Mouse (Mus musculus) adrenal gland, adult 18-20 months (tissue): ENCODE results near the gene Tex2. TPM values are rescaled to one million over a fixed set of nuclear protein-coding genes. Genes with fewer than 3 reads are reported as not detected.

Experiments
- DNase-seq, 2 experiments: peaks; one replicate each; pipeline ENCODE4 v3.0.0; 2021 to 2022; ENCODE audit warnings: low spot score in 2 of 2
- total RNA-seq, 2 experiments: library from RNA; stranded (reverse); gene quantifications; 1 replicate in 1 of 2; 2 replicates in 1 of 2; pipeline ENCODE4 v1.2.3; 2021

The Tex2 gene
- total RNA-seq, 2 experiments from 2014 or later = 52.1 to 54.2 TPM

DNA sequence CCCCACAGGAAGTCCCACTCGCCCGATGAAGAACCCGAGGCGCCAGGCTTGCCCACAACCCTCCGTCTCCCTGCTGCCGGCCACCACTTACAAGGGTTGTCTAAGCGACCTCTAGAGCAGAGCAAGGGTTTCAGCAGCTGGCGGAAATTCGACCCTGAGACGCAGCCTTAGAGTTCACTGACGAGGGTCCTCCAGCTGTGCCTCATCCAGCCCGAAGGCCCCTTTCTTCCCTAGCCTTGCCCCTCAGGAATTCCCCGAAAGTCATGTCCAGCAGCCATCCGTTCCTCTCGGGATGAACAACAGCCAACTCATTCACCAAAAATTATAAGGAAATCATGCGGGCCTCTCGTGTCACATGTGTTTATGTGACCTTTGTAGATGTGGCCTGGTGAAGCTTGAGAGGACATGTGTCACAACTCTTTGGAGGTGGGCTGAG, 125.1 kb downstream of the Tex2 start:
- no peak for DNase-seq

DNA sequence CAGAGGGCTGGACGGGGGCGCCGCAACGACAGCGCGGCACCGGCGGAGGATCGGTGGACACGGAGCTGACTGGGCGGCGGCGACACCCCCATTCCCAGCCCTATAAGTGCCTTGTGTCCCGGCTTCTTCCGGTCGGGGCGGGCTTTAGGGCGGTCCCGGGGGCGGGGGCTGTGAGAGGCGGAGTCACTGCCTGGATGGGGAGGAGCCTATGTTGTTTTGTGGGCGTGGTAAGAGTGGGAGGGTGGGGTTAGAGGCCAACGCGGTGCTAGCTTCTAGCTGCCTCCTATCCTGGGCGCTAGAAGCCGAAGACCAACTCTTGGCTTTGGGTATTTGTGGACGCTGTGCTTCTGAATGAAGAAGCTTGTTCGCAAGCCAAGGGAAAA, 125.5 kb downstream of the Tex2 start, which contains the start of gene Ern1:
Ern1 (minus strand) TSS at position 120 of the 383 bp plus-strand sequence.
- DNase-seq = peak; percentile 97 to 99

DNA sequence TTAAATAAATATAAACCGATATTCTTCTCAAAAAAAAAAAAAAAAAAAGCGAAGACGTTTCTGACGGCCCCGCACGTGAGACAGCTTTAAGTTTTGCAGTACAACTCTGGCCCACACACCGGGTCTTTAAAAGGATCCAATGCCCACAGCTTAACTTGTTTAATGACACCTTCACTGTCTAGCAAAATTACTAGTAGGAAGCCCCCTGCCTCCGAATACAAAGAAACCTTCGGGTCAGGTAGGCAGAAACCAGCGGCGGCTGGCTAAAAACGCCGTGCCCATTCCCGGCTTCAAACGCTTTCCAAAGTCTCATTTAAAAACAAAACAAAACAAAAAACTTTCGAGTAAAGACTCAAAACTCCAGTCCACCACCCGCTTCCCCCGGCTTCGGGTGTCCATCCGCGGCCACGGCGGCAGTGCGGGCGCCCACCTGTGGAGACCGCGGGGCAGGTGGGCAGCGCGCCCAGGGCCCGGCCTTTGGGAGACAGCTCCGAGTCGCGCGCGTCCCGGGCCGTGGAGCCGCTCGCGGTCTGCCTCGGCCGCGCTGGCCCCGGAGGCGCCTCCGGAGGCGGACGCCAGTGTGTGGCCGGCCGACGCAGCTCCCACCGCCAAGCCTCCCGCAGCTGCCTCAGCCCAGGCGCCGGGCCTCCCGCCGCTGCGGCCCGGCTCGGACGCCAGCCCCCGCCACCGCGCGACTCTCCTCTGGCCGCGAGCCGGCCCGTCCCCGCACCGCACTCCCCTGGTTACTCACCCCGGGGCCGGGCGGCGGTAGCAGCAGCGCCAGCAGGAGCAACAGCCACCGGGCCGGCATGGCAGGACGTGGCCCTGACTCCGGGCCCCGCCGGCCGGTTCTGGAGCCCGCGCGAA, 126.1 kb downstream of the Tex2 start:
- peak; percentile 66 to 69 for DNase-seq

DNA sequence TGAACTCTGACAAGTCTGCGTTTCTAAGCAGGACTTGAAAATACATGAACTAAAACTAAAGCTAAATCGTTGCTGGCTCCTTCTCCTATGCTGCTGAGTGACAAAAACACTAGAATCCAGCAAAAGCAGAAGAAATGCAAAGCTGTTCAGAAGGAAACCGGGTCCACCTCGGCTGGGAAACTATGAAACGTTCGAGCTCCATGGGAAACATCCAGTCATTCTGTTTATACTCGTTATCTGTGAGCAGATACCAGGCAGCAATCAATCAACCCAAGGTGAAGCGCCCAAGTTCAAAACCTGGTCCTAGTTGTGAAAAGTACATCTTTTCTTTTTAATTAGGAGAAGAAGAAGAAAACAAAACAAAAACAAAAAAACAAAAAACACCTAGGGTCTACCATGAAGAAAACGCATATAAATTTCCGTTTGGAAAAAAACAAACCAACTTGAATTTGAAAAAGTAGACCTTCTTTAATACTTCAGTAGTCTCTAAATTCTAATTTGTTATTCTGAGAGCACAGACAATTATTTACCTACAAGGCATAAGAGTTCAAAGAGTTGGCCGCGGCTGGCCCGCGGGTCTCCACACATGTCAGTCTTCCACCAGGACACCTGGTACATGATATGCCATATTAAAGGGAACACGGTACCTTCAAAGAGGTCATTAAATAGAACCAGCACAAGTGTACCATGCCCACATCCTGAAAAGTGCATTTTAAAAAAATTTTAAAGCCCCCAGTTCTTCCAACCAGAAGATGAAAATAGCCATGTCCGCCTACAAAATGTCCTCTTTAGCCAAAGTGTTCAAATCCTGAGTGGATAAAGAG, 127.0 kb downstream of the Tex2 start:
- DNase-seq = no peak

DNA sequence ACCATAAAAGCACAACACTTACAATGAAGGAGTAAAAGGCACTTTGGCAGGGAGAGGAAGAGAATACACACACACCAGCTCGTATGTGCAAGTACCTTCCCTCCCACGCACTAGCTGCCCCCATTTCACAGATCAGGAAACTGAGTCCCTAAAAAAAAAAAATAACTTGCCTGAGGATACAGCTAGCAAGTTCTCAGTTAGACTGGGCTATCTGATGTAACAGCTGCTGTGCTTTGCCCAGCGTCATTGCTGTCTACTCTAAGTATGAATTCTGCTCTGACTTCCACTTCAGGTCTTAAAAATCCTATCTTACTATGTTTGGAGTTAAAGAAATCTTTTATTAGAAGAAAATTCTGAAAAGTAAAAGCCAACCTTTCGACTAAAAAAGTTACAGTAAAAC, 127.6 kb downstream of the Tex2 start:
- no peak for DNase-seq

DNA sequence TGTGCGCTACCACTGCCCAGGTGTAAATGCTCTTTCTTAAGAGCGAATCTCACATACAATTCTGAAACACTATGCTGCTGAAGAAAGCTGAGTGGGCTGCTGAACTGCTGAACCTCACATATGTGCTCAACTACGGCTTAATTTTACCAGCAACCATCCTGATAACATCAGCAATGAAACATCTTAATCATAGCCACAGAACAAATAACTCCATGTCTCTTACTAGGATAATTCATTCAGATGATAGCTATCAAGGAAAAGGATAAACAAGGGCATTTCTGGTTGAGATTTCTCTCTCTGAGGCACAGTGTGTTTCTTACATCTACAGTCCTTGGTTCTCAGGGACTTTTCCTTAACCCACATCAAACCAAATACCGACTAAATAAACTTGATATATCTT, 128.3 kb downstream of the Tex2 start:
- no peak for DNase-seq

DNA sequence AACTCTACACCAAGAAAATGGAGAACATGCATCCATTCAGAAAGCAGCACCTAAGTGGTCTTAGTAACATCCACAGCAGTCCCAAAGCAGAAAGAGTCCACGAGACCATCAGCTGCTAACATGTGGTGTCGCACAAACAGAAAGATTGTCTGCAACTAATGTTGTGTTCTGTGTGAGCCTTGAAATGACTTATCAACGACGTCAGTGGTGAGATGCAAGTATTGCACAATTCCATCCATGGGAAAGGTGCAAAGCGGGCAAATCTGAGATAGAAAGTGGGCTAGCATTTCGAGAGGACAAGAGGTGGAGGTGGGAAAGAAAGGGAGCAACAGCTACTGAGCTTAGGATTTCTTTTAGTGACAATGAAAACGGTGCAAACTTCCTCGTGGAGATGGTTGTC, 130.4 kb downstream of the Tex2 start:
- no peak for DNase-seq

DNA sequence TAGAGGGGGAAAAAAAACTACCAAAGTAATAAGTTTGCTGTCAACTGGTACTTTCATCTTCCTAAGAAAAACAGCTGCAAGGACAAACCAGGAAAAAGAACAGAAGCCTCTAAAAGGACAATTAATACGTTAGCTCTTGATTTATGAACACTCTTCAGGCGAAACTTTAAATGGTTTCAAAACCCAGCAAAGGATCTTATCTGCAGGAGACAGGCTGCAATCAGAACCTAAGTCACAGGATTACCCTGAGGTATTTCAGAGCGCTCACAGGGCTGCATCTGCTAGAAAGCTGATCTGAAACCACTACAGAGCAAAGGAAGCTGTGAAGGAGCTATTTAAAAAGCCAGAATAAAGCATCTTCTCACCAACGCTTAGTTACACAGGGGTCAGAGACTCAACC, 131.6 kb downstream of the Tex2 start:
- DNase-seq = no peak

DNA sequence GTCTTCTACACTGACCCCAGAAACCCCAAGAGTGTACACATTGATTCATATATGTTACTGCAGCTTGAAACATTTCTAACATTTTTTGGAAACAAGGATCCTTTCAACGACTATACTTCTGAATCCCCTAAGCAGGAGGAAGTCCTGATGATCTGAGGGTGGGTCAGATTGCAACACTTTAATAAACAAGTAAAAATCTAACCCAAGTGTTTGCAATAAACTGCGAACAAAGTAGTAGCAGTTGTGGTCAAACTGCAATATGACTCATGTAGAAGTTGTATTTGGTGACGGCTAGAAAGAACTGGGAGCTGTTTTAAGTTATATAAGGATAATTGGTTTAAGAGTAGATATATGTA, 132.7 kb downstream of the Tex2 start:
- no peak for DNase-seq

DNA sequence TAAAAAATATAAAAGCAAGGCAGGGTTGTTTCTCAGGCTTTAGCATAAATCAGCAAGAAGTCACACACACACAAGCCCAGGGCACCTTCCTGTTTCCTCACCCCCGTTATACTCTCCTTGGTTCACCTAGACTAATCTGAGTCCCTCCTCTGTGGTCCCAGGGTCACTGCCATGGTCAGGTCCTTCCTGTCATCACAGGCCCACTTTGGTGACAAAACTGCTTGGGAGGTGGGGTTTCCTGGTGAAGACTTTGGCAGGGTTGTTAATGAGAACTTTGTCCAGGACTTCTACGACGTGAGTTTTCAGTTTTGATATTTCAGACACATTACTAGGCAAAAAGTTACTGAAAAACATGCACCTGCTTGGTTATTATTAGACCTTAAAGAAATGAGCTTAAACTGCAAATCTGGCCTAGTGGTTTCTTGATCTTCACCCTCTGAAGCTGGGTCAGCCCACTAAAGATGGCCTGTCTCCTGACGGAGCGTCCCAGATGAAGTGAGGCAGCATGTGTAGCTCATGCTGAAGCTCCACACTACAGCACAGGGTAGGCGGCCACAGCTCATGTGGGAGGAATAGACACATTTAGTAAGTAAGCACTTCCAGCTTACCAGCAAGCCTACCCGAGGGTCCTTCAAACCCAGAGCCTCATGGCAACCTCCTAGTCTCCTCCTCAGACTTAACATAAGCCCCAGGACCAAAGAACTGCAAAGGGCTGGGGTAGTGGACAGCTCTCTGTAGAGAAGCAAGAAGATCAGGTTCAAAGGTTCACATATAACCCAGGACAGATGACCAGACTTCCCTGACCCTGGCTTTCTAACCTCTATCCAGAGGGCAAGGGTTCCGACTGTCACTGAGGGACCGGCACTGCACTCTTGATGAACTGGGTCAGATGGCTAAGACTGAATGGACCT, 133.3 kb downstream of the Tex2 start:
- no peak for DNase-seq

DNA sequence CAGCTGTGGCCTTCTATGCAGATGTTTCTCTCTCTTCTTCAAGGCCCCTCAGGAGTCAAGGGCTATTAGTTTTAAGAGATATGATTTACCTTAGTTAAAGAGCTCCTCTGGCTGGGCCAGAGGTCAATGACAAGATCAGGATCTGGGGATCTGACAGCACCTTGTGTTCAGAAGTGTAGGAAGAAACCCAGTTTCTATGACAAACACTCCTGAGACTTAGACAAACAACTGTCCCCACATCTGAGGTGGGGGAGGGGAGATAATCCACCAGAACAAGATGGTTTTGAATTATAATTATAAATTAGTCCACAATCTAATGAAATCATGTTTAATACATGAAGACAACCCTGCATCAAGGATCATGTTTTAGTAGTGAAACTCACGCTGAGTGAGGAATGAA, 134.5 kb downstream of the Tex2 start:
- no peak for DNase-seq

DNA sequence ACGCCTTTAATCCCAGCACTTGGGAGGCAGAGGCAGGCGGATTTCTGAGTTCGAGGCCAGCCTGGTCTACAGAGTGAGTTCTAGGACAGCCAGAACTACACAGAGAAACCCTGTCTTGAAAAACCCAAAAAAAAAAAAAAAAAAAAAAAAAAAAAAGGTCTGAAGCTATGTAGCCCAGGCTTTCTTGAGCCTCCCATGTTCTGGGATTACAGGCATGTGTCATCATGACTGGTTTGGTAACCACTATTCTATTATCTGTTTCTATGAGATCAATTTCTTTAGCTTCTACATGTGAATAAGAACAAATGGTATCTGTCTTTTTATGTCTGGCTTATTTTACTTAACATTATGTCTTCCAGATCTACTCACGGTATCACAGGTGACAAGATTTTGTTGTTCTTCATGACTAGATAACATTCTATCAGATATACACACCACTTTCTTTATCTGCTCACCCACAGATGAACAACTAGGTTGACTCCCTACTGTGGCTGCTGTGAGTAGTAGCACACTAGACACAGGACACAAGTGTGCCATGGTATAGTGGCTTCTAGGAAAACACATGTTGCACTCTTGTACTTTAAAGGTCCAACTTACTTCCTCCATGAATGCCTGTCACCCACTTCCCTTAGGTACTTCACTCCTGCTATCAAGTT, 135.6 kb downstream of the Tex2 start:
- DNase-seq = no peak

DNA sequence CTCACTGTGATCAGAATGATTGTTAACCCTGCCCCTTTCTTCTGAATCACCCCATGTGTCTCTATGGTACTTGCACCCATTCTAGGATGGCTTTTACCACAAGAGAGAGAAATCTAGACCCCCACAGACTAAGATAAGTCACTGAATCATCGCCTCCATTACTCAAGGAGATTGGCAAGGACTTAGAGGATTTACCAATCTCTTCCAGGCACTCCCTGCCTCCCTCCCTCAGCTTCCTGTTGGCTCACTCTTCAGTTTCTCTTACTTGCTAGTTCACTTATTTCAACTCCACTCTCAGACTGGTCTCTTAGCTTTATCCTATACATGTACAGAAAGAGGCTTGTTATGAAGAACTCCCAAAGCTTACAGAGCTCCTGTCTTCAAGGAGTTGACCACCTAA, 137.9 kb downstream of the Tex2 start:
- no peak for DNase-seq

DNA sequence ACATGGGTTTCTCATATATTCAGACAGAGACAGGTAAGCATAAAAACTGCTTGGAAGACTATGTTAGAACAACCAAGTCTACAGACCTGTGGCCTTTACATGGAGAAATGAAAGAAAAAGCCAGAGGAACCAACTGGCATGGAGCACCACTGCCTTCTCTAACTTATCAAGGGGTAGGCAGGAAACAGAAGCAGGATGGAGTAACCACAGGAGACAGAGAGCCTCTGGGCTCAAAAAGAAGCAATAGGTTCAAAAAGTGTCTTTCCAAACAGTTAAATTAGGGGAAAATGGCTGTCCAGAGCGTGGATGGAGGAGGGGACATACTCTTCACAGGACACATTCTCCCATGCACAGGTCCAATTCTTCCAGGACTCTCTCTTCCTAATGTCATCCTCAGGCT, 141.6 kb downstream of the Tex2 start:
- no peak for DNase-seq

DNA sequence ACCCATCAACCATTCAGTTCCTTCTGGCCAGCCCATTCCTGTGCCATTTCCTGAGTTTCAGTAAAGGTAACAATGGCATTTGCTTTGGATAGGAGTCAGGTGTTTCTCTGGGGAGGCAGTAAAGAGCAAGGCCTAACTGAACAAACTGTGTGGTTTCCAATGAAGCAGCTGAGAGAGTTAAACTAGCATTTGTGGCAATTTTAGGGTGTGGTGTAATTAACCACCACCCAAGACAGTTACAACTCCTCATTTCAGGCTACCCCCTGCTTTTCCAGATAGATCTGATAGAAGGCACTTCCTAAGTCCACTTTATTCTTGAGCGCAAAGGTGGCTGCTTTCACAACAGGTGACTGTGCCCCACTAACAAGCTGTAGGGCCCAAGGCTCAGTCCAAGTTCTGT, 144.7 kb downstream of the Tex2 start:
- DNase-seq = no peak

DNA sequence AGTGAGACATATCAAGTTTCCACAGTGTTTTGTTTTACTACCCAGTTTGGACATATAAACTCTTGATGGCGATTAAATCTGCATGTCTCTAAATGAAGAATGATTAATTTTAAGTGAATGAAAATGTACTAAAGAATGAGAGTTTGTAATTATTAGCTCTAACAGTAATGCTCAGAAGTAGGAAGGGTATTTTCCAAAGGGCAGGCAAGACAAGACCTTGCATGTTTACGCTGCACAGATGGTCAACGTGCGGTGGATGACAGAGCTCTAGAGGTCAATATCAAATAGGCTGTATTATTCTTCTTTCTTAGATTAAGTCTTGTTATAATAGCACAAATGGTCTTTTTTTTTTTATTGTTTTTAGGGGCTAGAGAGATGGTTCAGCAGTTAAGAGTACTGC, 147.3 kb downstream of the Tex2 start:
- DNase-seq = no peak

DNA sequence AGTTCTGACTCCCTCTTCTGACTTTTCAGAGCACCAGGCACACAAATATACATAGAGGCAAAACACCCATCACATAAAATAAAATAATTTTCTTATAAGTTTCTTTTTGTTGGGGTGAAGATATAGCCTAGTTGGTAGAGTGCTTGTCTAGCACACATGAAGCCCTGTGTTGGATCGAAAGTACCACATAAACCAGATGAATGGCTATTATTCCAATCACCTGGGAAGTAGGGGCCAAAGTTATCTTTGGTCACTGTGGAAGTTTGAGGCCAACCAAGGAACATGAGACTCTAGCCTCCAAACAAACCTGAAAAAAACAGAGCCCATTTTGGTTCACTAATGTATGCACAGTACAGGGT, 147.7 kb downstream of the Tex2 start:
- DNase-seq = no peak

DNA sequence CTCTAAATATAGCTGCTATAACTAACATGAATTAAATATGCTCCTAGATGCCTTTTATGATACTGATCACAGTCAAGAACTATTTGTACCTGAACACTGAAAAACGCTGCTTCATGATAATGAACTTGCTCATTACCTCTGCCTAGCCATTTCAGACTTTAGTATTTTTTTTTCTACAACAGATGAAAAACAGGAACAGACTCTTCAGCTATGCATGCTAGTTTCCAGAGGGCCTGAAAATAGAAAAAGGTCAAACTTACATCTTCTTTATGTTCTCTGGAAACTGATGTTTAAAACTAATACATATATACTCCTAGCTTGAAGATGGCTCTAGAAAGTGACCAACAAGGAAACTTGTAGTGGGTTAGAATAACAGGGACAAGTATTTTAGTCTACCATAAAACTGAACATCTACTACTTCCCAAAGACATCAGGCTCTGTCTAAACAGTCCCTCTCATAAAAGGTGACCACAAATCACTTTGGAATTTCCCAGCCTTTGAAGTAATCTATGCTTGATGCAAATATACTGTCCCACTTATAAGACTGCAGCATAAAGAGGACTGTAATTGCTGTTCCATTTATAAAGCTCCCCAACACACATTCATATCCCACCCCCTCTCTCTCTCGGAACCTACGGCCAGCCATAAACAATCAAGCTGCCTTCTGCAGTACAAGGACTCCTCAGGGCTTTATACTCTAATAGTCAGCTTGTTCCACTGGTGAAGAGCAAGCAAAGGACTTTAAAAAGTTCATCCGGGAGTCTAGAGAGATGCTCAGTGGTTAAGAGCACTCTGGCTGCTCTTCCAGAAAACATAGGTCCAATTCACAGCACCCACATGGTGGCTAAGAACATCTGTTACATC, 148.3 kb downstream of the Tex2 start:
- no peak for DNase-seq

DNA sequence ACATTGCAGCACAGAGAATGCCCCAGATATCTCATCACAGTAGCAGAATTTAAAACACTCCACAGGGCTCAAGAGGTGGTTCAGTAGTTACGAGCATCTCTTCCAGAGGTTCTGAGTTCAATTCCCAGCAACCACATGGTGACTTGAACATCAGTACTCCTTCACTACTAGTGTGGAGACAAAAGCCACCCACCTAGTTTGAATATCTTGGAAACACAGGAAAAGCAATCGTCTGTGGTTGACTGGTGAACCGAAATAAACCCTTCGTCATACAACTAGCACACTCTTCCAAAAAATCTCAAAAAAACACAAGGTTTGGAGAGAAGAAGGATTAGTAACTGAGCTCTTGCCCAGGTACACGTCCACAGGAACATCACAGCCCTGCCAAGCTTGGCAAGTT, 149.4 kb downstream of the Tex2 start:
- DNase-seq = no peak

DNA sequence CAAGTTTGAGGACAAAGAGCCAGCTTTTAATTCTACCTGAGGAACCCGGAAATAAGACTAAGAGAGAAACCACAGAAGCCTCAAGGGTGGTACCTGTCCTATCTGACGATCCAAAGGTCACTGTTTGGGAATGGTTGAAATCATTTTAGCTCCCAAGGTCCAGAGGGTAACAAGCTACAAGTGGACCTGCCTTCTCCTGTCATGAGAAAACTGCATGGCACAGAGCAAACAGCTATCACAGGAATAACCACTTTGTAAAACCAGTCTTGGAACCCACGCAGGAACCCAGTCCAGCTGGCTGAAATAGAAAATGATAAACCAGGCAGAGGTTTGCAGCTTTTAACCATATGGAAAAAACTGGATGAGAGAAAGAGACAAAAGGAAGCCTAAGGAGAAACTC, 150.9 kb downstream of the Tex2 start:
- DNase-seq = no peak
